Mouse (Mus musculus) intestine, postnatal 0 days (tissue): Measurements from ENCODE around the gene Usp7. TPM values are rescaled to one million over a fixed set of nuclear protein-coding genes. Genes with fewer than 3 reads are reported as not detected.

Source experiments
- ATAC-seq: fragments of 200-750 bp; cut with Nextera tagmentation; 2 replicates; pipeline ENCODE4 v1.8.0; 2017; ENCODE audit warnings: mild to moderate bottlenecking, moderate TSS enrichment, moderate library complexity
- H3K27ac ChIP-seq: fragments of 300-500 bp; sonication (generic); 2 replicates; pipeline ENCODE4 v1.5.1; 2014; ENCODE audit warnings: mild to moderate bottlenecking, low read depth, low read length, moderate library complexity
- H3K27me3 ChIP-seq: fragments of 300-500 bp; sonication (generic); replicated peaks from 2 replicates; pipeline ENCODE4 v1.6.1; 2014; ENCODE audit warnings: low read length, mixed read lengths; ENCODE audit not compliant: control insufficient read depth, insufficient read depth
- H3K36me3 ChIP-seq: fragments of 300-500 bp; sonication (generic); 2 replicates; pipeline ENCODE4 v1.6.1; 2014; ENCODE audit warnings: mild to moderate bottlenecking, moderate library complexity; ENCODE audit not compliant: control insufficient read depth, insufficient read depth
- H3K4me1 ChIP-seq: fragments of 300-500 bp; sonication (generic); replicated peaks from 2 replicates; pipeline ENCODE4 v1.6.1; 2014; ENCODE audit warnings: antibody characterized with exemption, low read length, mixed read lengths; ENCODE audit not compliant: control insufficient read depth, insufficient read depth
- H3K4me2 ChIP-seq: fragments of 300-500 bp; sonication (generic); replicated peaks from 2 replicates; pipeline ENCODE4 v1.6.1; 2014; ENCODE audit warnings: low read depth, mild to moderate bottlenecking, moderate library complexity
- H3K4me3 ChIP-seq: fragments of 300-500 bp; sonication (generic); 2 replicates; pipeline ENCODE4 v1.5.1; 2014; ENCODE audit warnings: low read depth, low read length
- H3K9ac ChIP-seq: fragments of 300-500 bp; sonication (generic); 2 replicates; pipeline ENCODE4 v1.6.1; 2014; ENCODE audit warnings: mild to moderate bottlenecking, low read depth, low read length
- H3K9me3 ChIP-seq: fragments of 300-500 bp; sonication (generic); 2 replicates; pipeline ENCODE4 v1.6.1; 2016; ENCODE audit warnings: mixed run types; ENCODE audit not compliant: control insufficient read depth
- CTCF ChIP-seq: sonication (generic); IDR thresholded peaks from 2 replicates; pipeline ENCODE4 v1.5.1; 2016; ENCODE audit warnings: low read depth, mild to moderate bottlenecking, control low read depth, antibody characterized with exemption, moderate library complexity
- WGBS: fragments of 180-500 bp; shearing (Covaris S2); extraction: QIAGEN DNeasy Blood & Tissue Kit; methylation state at CpG from one replicate; pipeline ENCODE4 v1.1.7; 2014; 5-methylcytosine and 5-hydroxymethylcytosine counted together
- polyA plus RNA-seq: library from polyadenylated mRNA; unstranded; fragments of >200 nt; fragmentation: Nextera tagmentation; extraction: Ambion mirVana; gene quantifications from 2 replicates; pipeline ENCODE4 v1.2.1, GENCODE M21; 2015

Usp7 gene
- polyA plus RNA-seq, 1 experiment from 2014 or later: 16.3 TPM

- TF ChIP-seq CTCF: no peak
- Histone ChIP-seq H3K27me3 (no peaks in the 10 kb centered on the region), H3K36me3 (no peaks in the 10 kb centered on the region), H3K27ac (no peak overlapping the region), H3K9ac (no peak overlapping the region), H3K4me2 (no peak overlapping the region), H3K4me3 (no peak overlapping the region), H3K9me3 (no peaks in the 10 kb centered on the region), H3K4me1 (no peaks in the 10 kb centered on the region)
- 78% methylated on average over 6 of the region's 6 CpGs for WGBS
- no peak for ATAC-seq
Observed at GRCm38 (mm10) chr16:8748175-8748846, 43.8 kb downstream of the Usp7 start.

- Histone ChIP-seq H3K9me3 (no peaks in the 10 kb centered on the region), H3K36me3 (no peaks in the 10 kb centered on the region), H3K4me3 (no peak overlapping the region), H3K4me2 (no peak overlapping the region), H3K27me3 (no peaks in the 10 kb centered on the region), H3K4me1 (no peaks in the 10 kb centered on the region), H3K27ac (no peak overlapping the region), H3K9ac (no peak overlapping the region)
- no peak for TF ChIP-seq CTCF
- ATAC-seq: no peak
- 85% methylated on average over 3 of the region's 3 CpGs for WGBS
Observed at GRCm38 (mm10) chr16:8747772-8748171, 44.3 kb downstream of the Usp7 start.

- H3K36me3 ChIP-seq: no peaks in the 10 kb centered on the region
- no peak for ATAC-seq
Observed at GRCm38 (mm10) chr16:8746509-8746908, 45.6 kb downstream of the Usp7 start.

GRCm38 (mm10) chr16:8745751-8746150, 46.4 kb downstream of the Usp7 start:
- no peaks in the 10 kb centered on the region for H3K36me3 ChIP-seq
- ATAC-seq: no peak
- no peaks in the 10 kb centered on the region for H3K27me3 ChIP-seq
- WGBS: 90% methylated on average over 2 of the region's 2 CpGs
- no peak overlapping the region for H3K9ac ChIP-seq
- H3K4me3 ChIP-seq: no peak overlapping the region
- H3K4me1 ChIP-seq: no peaks in the 10 kb centered on the region
- no peak for TF ChIP-seq CTCF
- no peak overlapping the region for H3K4me2 ChIP-seq
- H3K9me3 ChIP-seq: no peaks in the 10 kb centered on the region
- H3K27ac ChIP-seq: no peak overlapping the region

More at GRCm38 (mm10) chr16:8746509-8746908, 45.6 kb downstream of the Usp7 start:
- Histone ChIP-seq H3K4me1 (no peaks in the 10 kb centered on the region), H3K27ac (no peak overlapping the region), H3K9ac (no peak overlapping the region), H3K27me3 (no peaks in the 10 kb centered on the region), H3K4me3 (no peak overlapping the region), H3K9me3 (no peaks in the 10 kb centered on the region), H3K4me2 (no peak overlapping the region)
- 66% methylated on average over 2 of the region's 2 CpGs for WGBS
- no peak for TF ChIP-seq CTCF

GRCm38 (mm10) chr16:8743989-8744388, 48.1 kb downstream of the Usp7 start:
- H3K4me1 ChIP-seq: no peaks in the 10 kb centered on the region
- H3K9ac ChIP-seq: no peak overlapping the region
- H3K27ac ChIP-seq: no peak overlapping the region
- H3K4me3 ChIP-seq: no peak overlapping the region
- TF ChIP-seq CTCF: no peak
- H3K9me3 ChIP-seq: no peaks in the 10 kb centered on the region
- WGBS: 57% methylated on average over 3 of the region's 3 CpGs
- ATAC-seq: no peak
- H3K27me3 ChIP-seq: no peaks in the 10 kb centered on the region
- H3K36me3 ChIP-seq: no peaks in the 10 kb centered on the region
- H3K4me2 ChIP-seq: no peak overlapping the region

- Histone ChIP-seq H3K4me1 (peaks cover 5% of the 10 kb centered on the region; the same call in 1 of the 2 replicates), H3K9ac (no peak overlapping the region), H3K4me2 (no peak overlapping the region), H3K9me3 (no peaks in the 10 kb centered on the region), H3K36me3 (no peaks in the 10 kb centered on the region), H3K27ac (no peak overlapping the region), H3K27me3 (no peaks in the 10 kb centered on the region), H3K4me3 (no peak overlapping the region)
- WGBS: 71% methylated on average over 5 of the region's 5 CpGs
- no peak for TF ChIP-seq CTCF
- no peak for ATAC-seq
Observed at GRCm38 (mm10) chr16:8741697-8742096, 50.4 kb downstream of the Usp7 start.
